Mouse (Mus musculus): ENCODE results near the gene Dnajb4. TPM values are rescaled to one million over a fixed set of nuclear protein-coding genes. Genes with fewer than 3 reads are reported as not detected.

Gene Dnajb4
- total RNA-seq, 4 experiments from 2014 or later: 51.8 to 78.7 (median 62.1) TPM

DNA sequence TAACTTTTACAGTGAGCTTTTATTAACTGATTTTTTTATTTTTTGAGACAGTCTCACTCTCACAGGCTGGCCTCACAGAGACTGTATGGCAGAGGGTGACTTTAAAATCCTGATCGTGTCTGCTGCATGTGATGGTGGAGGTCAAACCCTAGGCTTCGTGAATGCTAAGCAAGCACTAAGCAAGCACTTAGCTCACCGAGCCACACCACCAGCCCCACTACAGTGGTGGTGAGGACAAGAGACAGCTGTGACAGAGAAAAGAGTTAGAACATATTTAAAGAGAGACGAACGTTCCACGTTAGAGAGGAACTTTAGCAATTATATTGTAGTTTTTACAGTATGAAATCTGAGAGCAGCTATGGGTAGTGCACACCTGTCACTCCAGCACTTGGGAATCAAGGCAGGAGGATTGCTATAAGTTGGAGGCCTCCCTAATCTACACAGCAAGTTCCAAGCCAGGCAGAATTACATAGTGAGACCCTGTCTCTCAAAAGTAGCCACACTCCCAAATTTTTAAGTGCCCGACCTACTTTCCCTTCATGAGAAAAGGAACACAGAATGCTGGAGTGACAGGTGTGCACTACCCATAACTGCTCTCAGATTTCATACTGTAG, 37.7 kb downstream of the Dnajb4 start:
- no peak for DNase-seq (ENCODE audit: low spot score in 2 of 2)

GRCm38 (mm10) chr3:152171862-152172261, 38.2 kb downstream of the Dnajb4 start:
- no peak for DNase-seq (ENCODE audit: low spot score in 2 of 2)

GRCm38 (mm10) chr3:152171236-152171635, 38.9 kb downstream of the Dnajb4 start:
- no peak for DNase-seq (ENCODE audit: low spot score in 2 of 2)

- no peak for DNase-seq (ENCODE audit: low spot score in 2 of 2)
Observed at GRCm38 (mm10) chr3:152170407-152170806, 39.7 kb downstream of the Dnajb4 start.

GRCm38 (mm10) chr3:152168007-152168406, 42.1 kb downstream of the Dnajb4 start:
- DNase-seq (ENCODE audit: low spot score in 2 of 2): no peak

DNA sequence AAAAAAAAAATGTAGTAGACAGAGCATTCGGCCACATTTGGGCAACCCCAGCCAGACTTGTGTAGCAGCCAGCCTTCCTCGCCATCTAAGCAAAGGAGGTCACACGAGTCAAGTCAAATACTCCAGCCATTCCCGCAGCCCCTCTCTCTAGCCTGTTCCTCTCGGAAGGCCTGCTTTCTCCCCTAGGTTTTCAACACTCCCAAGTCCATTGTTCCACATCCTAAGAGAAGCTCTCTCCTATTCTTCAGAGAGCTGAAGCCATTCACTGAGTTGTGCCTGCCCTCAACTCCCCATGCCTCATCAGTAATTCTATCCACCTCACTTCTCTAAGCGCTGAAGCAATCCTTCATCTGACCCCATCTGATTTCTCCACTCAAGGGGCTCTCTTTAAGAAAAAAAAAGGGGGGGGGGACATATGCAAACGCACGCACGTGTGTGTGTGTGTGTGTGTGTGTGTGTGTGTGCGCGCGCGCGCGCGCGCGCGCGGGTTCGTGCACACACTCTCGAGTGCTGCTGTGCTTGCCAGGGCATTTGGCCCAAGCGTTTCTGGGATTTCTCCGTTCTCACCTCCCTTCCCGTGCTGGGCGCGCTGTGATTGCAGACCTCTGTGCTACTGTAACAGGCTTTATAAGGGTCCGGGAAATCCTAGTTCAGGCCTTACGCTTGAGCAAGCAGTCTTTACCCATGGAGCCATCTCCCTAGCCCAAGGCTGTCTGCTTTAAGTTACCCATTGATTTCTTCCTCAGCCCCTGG, 43.2 kb downstream of the Dnajb4 start:
- no peak for DNase-seq (ENCODE audit: low spot score in 2 of 2)

DNA sequence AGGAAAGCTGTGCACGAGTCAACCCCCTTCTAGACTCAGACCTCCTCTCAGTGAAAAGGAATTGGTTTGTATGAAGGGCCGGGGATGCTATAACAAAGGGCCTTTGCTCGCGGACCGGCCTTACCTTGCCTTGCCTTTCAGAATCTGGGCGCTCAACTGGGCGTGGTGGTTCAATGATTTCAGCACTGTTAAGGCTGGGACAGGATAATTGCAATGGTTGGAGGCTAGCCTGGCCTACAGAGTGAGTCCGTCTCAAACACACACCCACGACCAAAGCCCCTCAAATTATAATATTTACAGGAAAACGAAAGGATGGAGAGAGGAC, 44.0 kb downstream of the Dnajb4 start, which contains the start of gene Gipc2:
TSS of gene Gipc2 (minus strand) at position 132 of the 325 bp plus-strand sequence.
- DNase-seq (ENCODE audit: low spot score in 2 of 2): no peak

DNA sequence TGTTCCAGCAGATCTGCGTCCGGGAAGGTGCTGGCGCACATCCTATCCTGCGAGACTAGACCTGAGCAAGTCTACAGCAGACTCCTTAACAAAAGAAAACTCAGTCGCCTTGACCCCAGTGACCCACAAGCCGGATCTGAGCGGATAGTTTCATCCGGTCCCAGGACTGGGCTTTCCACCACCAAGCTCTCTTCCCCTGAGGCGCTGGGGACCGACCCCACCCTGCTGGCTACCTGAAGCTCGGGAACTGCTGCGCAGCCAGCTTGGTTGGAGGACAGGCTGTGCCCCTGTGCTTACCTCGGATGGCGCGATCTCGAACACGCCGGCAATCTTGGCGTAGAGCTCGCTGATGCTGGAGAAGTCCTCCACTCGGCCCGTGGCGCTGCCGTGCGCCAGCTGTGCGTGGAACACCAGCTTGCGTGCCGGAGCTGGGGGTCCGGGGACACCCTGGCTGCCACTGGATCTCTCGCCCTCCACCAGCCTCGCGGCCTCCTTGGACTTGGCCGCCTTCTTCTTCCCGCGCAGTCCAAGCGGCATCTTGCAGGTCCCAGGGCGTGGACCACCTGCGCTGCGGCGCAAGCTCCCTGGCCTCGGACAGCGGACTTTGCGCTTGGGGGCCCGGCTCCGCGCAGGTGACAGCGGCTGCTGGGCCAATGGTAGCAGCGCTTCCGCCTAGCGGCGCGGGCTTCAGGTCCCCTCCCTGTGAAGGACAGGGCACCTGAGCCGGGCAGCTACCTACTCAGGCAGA, 44.6 kb downstream of the Dnajb4 start:
- peak in 1 of 2 experiments; percentile 18 for DNase-seq (ENCODE audit: low spot score in 2 of 2)

- no peak for DNase-seq (ENCODE audit: low spot score in 2 of 2)
Observed at GRCm38 (mm10) chr3:152165014-152165350, 45.1 kb downstream of the Dnajb4 start.

DNA sequence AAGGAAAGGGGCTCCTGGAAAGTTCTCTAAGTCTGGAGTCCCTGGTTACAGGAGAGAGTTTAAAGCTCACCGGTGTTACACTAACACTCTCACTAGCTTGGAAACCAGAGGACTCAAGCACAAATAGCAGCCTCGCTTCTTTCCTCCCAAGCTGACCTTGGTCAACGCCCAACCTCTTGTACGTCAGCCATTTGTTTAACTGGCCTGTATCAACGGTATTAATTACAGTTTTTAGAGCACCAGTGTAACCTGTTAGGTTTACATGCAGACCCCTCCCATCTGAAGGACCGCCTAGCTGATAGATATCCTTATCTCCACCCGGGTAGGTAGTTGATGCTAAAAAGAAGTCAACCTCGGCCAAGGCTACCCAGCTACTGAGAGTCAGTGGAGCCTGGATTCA, 46.8 kb downstream of the Dnajb4 start:
- DNase-seq (ENCODE audit: low spot score in 2 of 2): no peak

- no peak for DNase-seq (ENCODE audit: low spot score in 2 of 2)
Observed at GRCm38 (mm10) chr3:152160607-152161006, 49.5 kb downstream of the Dnajb4 start.

DNA sequence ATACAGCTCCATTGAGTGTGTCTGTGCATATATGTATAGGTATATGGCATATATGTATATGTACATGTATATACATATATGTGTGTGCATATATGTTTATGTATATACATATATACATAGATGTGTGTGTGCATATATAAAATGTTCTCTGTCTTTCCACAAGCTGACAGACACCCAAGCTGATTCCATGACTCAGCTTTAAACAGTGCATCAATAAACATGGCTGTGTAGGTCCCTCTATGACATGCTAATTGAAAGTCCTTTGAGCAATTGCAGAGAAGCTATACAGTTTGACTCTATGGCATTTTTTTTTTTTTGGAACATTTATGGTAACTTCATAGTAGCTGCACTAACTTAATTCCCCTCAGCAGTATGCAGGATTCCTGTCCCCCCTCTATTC, 50.8 kb downstream of the Dnajb4 start:
- DNase-seq (ENCODE audit: low spot score in 2 of 2): no peak

GRCm38 (mm10) chr3:152158344-152159291, 51.5 kb downstream of the Dnajb4 start:
- peak; percentile 20 to 30 for DNase-seq (ENCODE audit: low spot score in 2 of 2)

- no peak for DNase-seq (ENCODE audit: low spot score in 2 of 2)
Observed at GRCm38 (mm10) chr3:152156816-152157496, 53.1 kb downstream of the Dnajb4 start.

- DNase-seq (ENCODE audit: low spot score in 2 of 2): peak; percentile 37 to 41
Observed at GRCm38 (mm10) chr3:152155296-152155948, 54.7 kb downstream of the Dnajb4 start.

GRCm38 (mm10) chr3:152154095-152154494, 56.0 kb downstream of the Dnajb4 start:
- DNase-seq (ENCODE audit: low spot score in 2 of 2): no peak

GRCm38 (mm10) chr3:152153152-152153551, 57.0 kb downstream of the Dnajb4 start:
- DNase-seq (ENCODE audit: low spot score in 2 of 2): no peak

- DNase-seq (ENCODE audit: low spot score in 2 of 2): no peak
Observed at GRCm38 (mm10) chr3:152152483-152152804, 57.7 kb downstream of the Dnajb4 start.

- no peak for DNase-seq (ENCODE audit: low spot score in 2 of 2)
Observed at GRCm38 (mm10) chr3:152151725-152152482, 58.2 kb downstream of the Dnajb4 start.

- DNase-seq (ENCODE audit: low spot score in 2 of 2): no peak
Observed at GRCm38 (mm10) chr3:152149863-152150262, 60.2 kb downstream of the Dnajb4 start.

Data from layer of hippocampus, adult 8-10 months (tissue).